Mouse (Mus musculus) hindbrain, embryonic 11.5 days (tissue): Measurements from ENCODE around the gene B3gnt2. TPM values are rescaled to one million over a fixed set of nuclear protein-coding genes. Genes with fewer than 3 reads are reported as not detected.

Source experiments
- ATAC-seq: fragments of 200-750 bp; cut with Nextera tagmentation; 2 replicates; pipeline ENCODE4 v1.8.0; 2017; ENCODE audit warnings: mild to moderate bottlenecking, moderate TSS enrichment, moderate library complexity; ENCODE audit not compliant: low FRiP score
- DNase-seq: peaks from one replicate; pipeline ENCODE4 v3.0.0-alpha.2; 2015; ENCODE audit warnings: low spot score
- H3K27ac ChIP-seq: fragments of 300-500 bp; sonication (generic); 2 replicates; pipeline ENCODE4 v1.5.1; 2014; ENCODE audit warnings: mild to moderate bottlenecking, low read depth, low read length
- H3K27me3 ChIP-seq: fragments of 300-500 bp; sonication (generic); 2 replicates; pipeline ENCODE4 v1.6.1; 2014; ENCODE audit warnings: mild to moderate bottlenecking, low read length, moderate library complexity, mixed read lengths; ENCODE audit not compliant: control insufficient read depth, insufficient read depth
- H3K36me3 ChIP-seq: fragments of 300-500 bp; sonication (generic); 2 replicates; pipeline ENCODE4 v1.6.1; 2014; ENCODE audit warnings: mild to moderate bottlenecking, low read length, moderate library complexity, mixed read lengths; ENCODE audit not compliant: control insufficient read depth, insufficient read depth
- H3K4me1 ChIP-seq: fragments of 300-500 bp; sonication (generic); replicated peaks from 2 replicates; pipeline ENCODE4 v1.6.1; 2014; ENCODE audit warnings: low read length, mixed read lengths; ENCODE audit not compliant: control insufficient read depth, insufficient read depth
- H3K4me2 ChIP-seq: fragments of 300-500 bp; sonication (generic); replicated peaks from 2 replicates; pipeline ENCODE4 v1.6.1; 2014; ENCODE audit warnings: mild to moderate bottlenecking, low read depth, low read length
- H3K4me3 ChIP-seq: fragments of 300-500 bp; sonication (generic); 2 replicates; pipeline ENCODE4 v1.5.1; 2014; ENCODE audit warnings: low read depth, low read length
- H3K9ac ChIP-seq: fragments of 300-500 bp; sonication (generic); 2 replicates; pipeline ENCODE4 v1.6.1; 2014; ENCODE audit warnings: low read depth, low read length
- H3K9me3 ChIP-seq: fragments of 300-500 bp; sonication (generic); 2 replicates; pipeline ENCODE4 v1.6.1; 2016; ENCODE audit warnings: low read length; ENCODE audit not compliant: control insufficient read depth
- WGBS: fragments of 180-500 bp; shearing (Covaris S2); extraction: QIAGEN DNeasy Blood & Tissue Kit; methylation state at CpG from one replicate; pipeline ENCODE4 v1.1.7; 2014; 5-methylcytosine and 5-hydroxymethylcytosine counted together
- polyA plus RNA-seq: library from polyadenylated mRNA; unstranded; fragments of >200 nt; fragmentation: Nextera tagmentation; extraction: Ambion mirVana; gene quantifications from 2 replicates; pipeline ENCODE4 v1.2.1, GENCODE M21; 2014

B3gnt2 gene
- polyA plus RNA-seq, 1 experiment from 2014 or later: 1.7 TPM

GRCm38 (mm10) chr11:22830179-22830611 lies 30.6 kb downstream of the B3gnt2 start:
- Histone ChIP-seq H3K9ac (no peak overlapping the region), H3K27ac (no peak overlapping the region), H3K9me3 (no peaks in the 10 kb centered on the region), H3K36me3 (no peaks in the 10 kb centered on the region), H3K4me3 (no peak overlapping the region), H3K27me3 (no peaks in the 10 kb centered on the region), H3K4me2 (no peak overlapping the region), H3K4me1 (no peaks in the 10 kb centered on the region)
- DNase-seq (no peak), ATAC-seq (no peak)
- 58% methylated on average over 5 of the region's 5 CpGs for WGBS

GRCm38 (mm10) chr11:22828988-22829632 lies 31.7 kb downstream of the B3gnt2 start:
- no peak for ATAC-seq
- Histone ChIP-seq H3K4me1 (no peaks in the 10 kb centered on the region), H3K9ac (no peak overlapping the region), H3K27me3 (no peaks in the 10 kb centered on the region), H3K4me2 (no peak overlapping the region), H3K4me3 (no peak overlapping the region), H3K27ac (no peak overlapping the region), H3K36me3 (no peaks in the 10 kb centered on the region), H3K9me3 (no peaks in the 10 kb centered on the region)
- no peak for DNase-seq
- WGBS: 95% methylated on average over 15 of the region's 15 CpGs

GRCm38 (mm10) chr11:22827514-22828080 lies 33.2 kb downstream of the B3gnt2 start:
- Histone ChIP-seq H3K4me1 (no peaks in the 10 kb centered on the region), H3K27ac (no peak overlapping the region), H3K4me3 (no peak overlapping the region), H3K27me3 (no peaks in the 10 kb centered on the region), H3K36me3 (no peaks in the 10 kb centered on the region), H3K9me3 (no peaks in the 10 kb centered on the region), H3K9ac (no peak overlapping the region), H3K4me2 (no peak overlapping the region)
- 84% methylated on average over 4 of the region's 4 CpGs for WGBS
- ATAC-seq (no peak), DNase-seq (no peak)

GRCm38 (mm10) chr11:22826665-22827064 lies 34.1 kb downstream of the B3gnt2 start:
- H3K36me3 ChIP-seq: no peaks in the 10 kb centered on the region
- 91% methylated on average over 6 of the region's 6 CpGs for WGBS
- no peak overlapping the region for H3K27ac ChIP-seq
- no peak overlapping the region for H3K4me2 ChIP-seq
- DNase-seq: no peak
- H3K27me3 ChIP-seq: no peaks in the 10 kb centered on the region
- ATAC-seq: no peak
- H3K4me1 ChIP-seq: no peaks in the 10 kb centered on the region
- no peak overlapping the region for H3K4me3 ChIP-seq
- H3K9ac ChIP-seq: no peak overlapping the region
- no peaks in the 10 kb centered on the region for H3K9me3 ChIP-seq

GRCm38 (mm10) chr11:22826051-22826450 lies 34.7 kb downstream of the B3gnt2 start:
- no peak overlapping the region for H3K27ac ChIP-seq
- H3K4me3 ChIP-seq: no peak overlapping the region
- no peak overlapping the region for H3K9ac ChIP-seq
- no peak overlapping the region for H3K4me2 ChIP-seq
- ATAC-seq: no peak
- DNase-seq: no peak
- no peaks in the 10 kb centered on the region for H3K36me3 ChIP-seq
- no peaks in the 10 kb centered on the region for H3K4me1 ChIP-seq
- H3K9me3 ChIP-seq: no peaks in the 10 kb centered on the region
- no peaks in the 10 kb centered on the region for H3K27me3 ChIP-seq
- 91% methylated on average over 14 of the region's 14 CpGs for WGBS

- Histone ChIP-seq H3K27ac (no peak overlapping the region), H3K36me3 (no peaks in the 10 kb centered on the region), H3K4me2 (no peak overlapping the region), H3K27me3 (no peaks in the 10 kb centered on the region), H3K9me3 (no peaks in the 10 kb centered on the region), H3K4me1 (no peaks in the 10 kb centered on the region), H3K4me3 (no peak overlapping the region), H3K9ac (no peak overlapping the region)
- no peak for DNase-seq
- 100% methylated on average over 1 of the region's 1 CpGs for WGBS
- ATAC-seq: no peak
Measured at GRCm38 (mm10) chr11:22825548-22825947, 35.2 kb downstream of the B3gnt2 start.

- Histone ChIP-seq H3K9ac (no peak overlapping the region), H3K4me3 (no peak overlapping the region), H3K9me3 (no peaks in the 10 kb centered on the region), H3K4me2 (no peak overlapping the region), H3K27me3 (no peaks in the 10 kb centered on the region), H3K4me1 (no peaks in the 10 kb centered on the region), H3K27ac (no peak overlapping the region), H3K36me3 (no peaks in the 10 kb centered on the region)
- WGBS: 84% methylated on average over 9 of the region's 9 CpGs
- DNase-seq: no peak
- no peak for ATAC-seq
Measured at GRCm38 (mm10) chr11:22824049-22824705, 36.6 kb downstream of the B3gnt2 start.

- Histone ChIP-seq H3K4me2 (no peak overlapping the region), H3K4me1 (no peaks in the 10 kb centered on the region), H3K27me3 (no peaks in the 10 kb centered on the region), H3K4me3 (no peak overlapping the region), H3K36me3 (no peaks in the 10 kb centered on the region), H3K27ac (no peak overlapping the region), H3K9me3 (no peaks in the 10 kb centered on the region), H3K9ac (no peak overlapping the region)
- ATAC-seq (no peak), DNase-seq (no peak)
- 79% methylated on average over 3 of the region's 3 CpGs for WGBS
Measured at GRCm38 (mm10) chr11:22821243-22821642, 39.5 kb downstream of the B3gnt2 start.

- H3K4me1 ChIP-seq: no peaks in the 10 kb centered on the region
- no peak overlapping the region for H3K9ac ChIP-seq
- no peak overlapping the region for H3K4me2 ChIP-seq
- H3K4me3 ChIP-seq: no peak overlapping the region
- WGBS: 74% methylated on average over 5 of the region's 5 CpGs
- no peak for DNase-seq
- H3K27me3 ChIP-seq: no peaks in the 10 kb centered on the region
- no peaks in the 10 kb centered on the region for H3K9me3 ChIP-seq
- no peak for ATAC-seq
- H3K27ac ChIP-seq: no peak overlapping the region
- H3K36me3 ChIP-seq: no peaks in the 10 kb centered on the region
Measured at GRCm38 (mm10) chr11:22818371-22818770, 42.4 kb downstream of the B3gnt2 start.
